Mouse (Mus musculus): Measurements from ENCODE around the gene Tspan1. TPM values are rescaled to one million over a fixed set of nuclear protein-coding genes. Genes with fewer than 3 reads are reported as not detected.
A peak's percentile ranks its signal among the peaks of the same experiment; 100 is the strongest.

Tspan1 gene
- polyA plus RNA-seq, 1 experiment from 2014 or later, result not detected

- no peak overlapping the region for H3K4me3 ChIP-seq (ENCODE audit: low read depth, low read length)
- no peak overlapping the region for H3K9ac ChIP-seq (ENCODE audit: low read depth, low read length)
- ATAC-seq (ENCODE audit: low FRiP score) (no peak), DNase-seq (ENCODE audit: low spot score) (no peak)
- no peaks in the 10 kb centered on the region for H3K4me1 ChIP-seq (replicated peaks; ENCODE audit: control insufficient read depth, insufficient read depth, low read length)
- no peak overlapping the region for H3K4me2 ChIP-seq (replicated peaks; ENCODE audit: low read depth, low read length)
- 90% methylated on average over 3 of the region's 3 CpGs for WGBS
- no peaks in the 10 kb centered on the region for H3K27me3 ChIP-seq (ENCODE audit: control insufficient read depth, insufficient read depth, low read length)
- H3K27ac ChIP-seq (ENCODE audit: low read depth, low read length), result no peak overlapping the region
- H3K9me3 ChIP-seq (ENCODE audit: control insufficient read depth, low read length), result no peaks in the 10 kb centered on the region
- H3K36me3 ChIP-seq (ENCODE audit: control insufficient read depth, insufficient read depth, low read length), result peaks cover 14% of the 10 kb centered on the region; the same call in 1 of the 2 replicates
Observed at GRCm38 (mm10) chr4:116160769-116161168, 6.6 kb downstream of the Tspan1 start.

- ATAC-seq (ENCODE audit: low FRiP score), result no peak
- WGBS, result 82% methylated on average over 3 of the region's 3 CpGs
- Histone ChIP-seq H3K4me1 (replicated peaks; ENCODE audit: control insufficient read depth, insufficient read depth, low read length) (no peaks in the 10 kb centered on the region), H3K9ac (ENCODE audit: low read depth, low read length) (no peak overlapping the region), H3K36me3 (ENCODE audit: control insufficient read depth, insufficient read depth, low read length) (peaks cover 16% of the 10 kb centered on the region; the same call in 1 of the 2 replicates), H3K27ac (ENCODE audit: low read depth, low read length) (no peak overlapping the region), H3K27me3 (ENCODE audit: control insufficient read depth, insufficient read depth, low read length) (no peaks in the 10 kb centered on the region), H3K4me3 (ENCODE audit: low read depth, low read length) (no peak overlapping the region), H3K9me3 (ENCODE audit: control insufficient read depth, low read length) (no peaks in the 10 kb centered on the region), H3K4me2 (replicated peaks; ENCODE audit: low read depth, low read length) (no peak overlapping the region)
- peak; percentile 42 for DNase-seq (ENCODE audit: low spot score)
Observed at GRCm38 (mm10) chr4:116159912-116160311, 7.5 kb downstream of the Tspan1 start.

GRCm38 (mm10) chr4:116157882-116158281 is 9.5 kb downstream of the Tspan1 start:
- no peaks in the 10 kb centered on the region for H3K4me1 ChIP-seq (replicated peaks; ENCODE audit: control insufficient read depth, insufficient read depth, low read length)
- H3K9ac ChIP-seq (ENCODE audit: low read depth, low read length), result no peak overlapping the region
- H3K4me2 ChIP-seq (replicated peaks; ENCODE audit: low read depth, low read length), result no peak overlapping the region
- no peaks in the 10 kb centered on the region for H3K27me3 ChIP-seq (ENCODE audit: control insufficient read depth, insufficient read depth, low read length)
- no peaks in the 10 kb centered on the region for H3K9me3 ChIP-seq (ENCODE audit: control insufficient read depth, low read length)
- DNase-seq (ENCODE audit: low spot score) (no peak), ATAC-seq (ENCODE audit: low FRiP score) (no peak)
- H3K27ac ChIP-seq (ENCODE audit: low read depth, low read length), result no peak overlapping the region
- H3K4me3 ChIP-seq (ENCODE audit: low read depth, low read length), result no peak overlapping the region
- 93% methylated on average over 2 of the region's 2 CpGs for WGBS
- peaks cover 23% of the 10 kb centered on the region; the same call in 1 of the 2 replicates for H3K36me3 ChIP-seq (ENCODE audit: control insufficient read depth, insufficient read depth, low read length)

- no peak overlapping the region for H3K4me2 ChIP-seq (replicated peaks; ENCODE audit: low read depth, low read length)
- no peaks in the 10 kb centered on the region for H3K9me3 ChIP-seq (ENCODE audit: control insufficient read depth, low read length)
- WGBS, result 94% methylated on average over 15 of the region's 15 CpGs
- no peak overlapping the region for H3K9ac ChIP-seq (ENCODE audit: low read depth, low read length)
- H3K27ac ChIP-seq (ENCODE audit: low read depth, low read length), result no peak overlapping the region
- no peaks in the 10 kb centered on the region for H3K27me3 ChIP-seq (ENCODE audit: control insufficient read depth, insufficient read depth, low read length)
- DNase-seq (ENCODE audit: low spot score) (no peak), ATAC-seq (ENCODE audit: low FRiP score) (no peak)
- peaks cover 5% of the 10 kb centered on the region; the same call in 1 of the 2 replicates for H3K4me1 ChIP-seq (replicated peaks; ENCODE audit: control insufficient read depth, insufficient read depth, low read length)
- H3K4me3 ChIP-seq (ENCODE audit: low read depth, low read length), result no peak overlapping the region
- H3K36me3 ChIP-seq (ENCODE audit: control insufficient read depth, insufficient read depth, low read length), result peaks cover 17% of the 10 kb centered on the region; the same call in 1 of the 2 replicates
Observed at GRCm38 (mm10) chr4:116152702-116153101, 14.7 kb downstream of the Tspan1 start.

GRCm38 (mm10) chr4:116151238-116151637 is 16.2 kb downstream of the Tspan1 start, which contains the start of gene Lurap1:
Gene Lurap1, minus strand, starts transcription at chr4:116151338.
- H3K4me2 ChIP-seq (replicated peaks; ENCODE audit: low read depth, low read length), result peak within 1 kb of the TSS; percentile 71
- ATAC-seq (ENCODE audit: low FRiP score), result no peak
- peaks cover 5% of the 10 kb centered on the region; the same call in 1 of the 2 replicates for H3K4me1 ChIP-seq (replicated peaks; ENCODE audit: control insufficient read depth, insufficient read depth, low read length)
- 84% methylated on average over 6 of the region's 6 CpGs for WGBS
- no peak for DNase-seq (ENCODE audit: low spot score)
- no peaks in the 10 kb centered on the region for H3K9me3 ChIP-seq (ENCODE audit: control insufficient read depth, low read length)
- H3K4me3 ChIP-seq (ENCODE audit: low read depth, low read length), result peak within 1 kb of the TSS; percentile 68
- no peaks in the 10 kb centered on the region for H3K27me3 ChIP-seq (ENCODE audit: control insufficient read depth, insufficient read depth, low read length)
- H3K27ac ChIP-seq (ENCODE audit: low read depth, low read length), result peak within 1 kb of the TSS; percentile 61
- peak within 1 kb of the TSS; percentile 92 for H3K9ac ChIP-seq (ENCODE audit: low read depth, low read length)
- peaks cover 13% of the 10 kb centered on the region; the same call in 1 of the 2 replicates for H3K36me3 ChIP-seq (ENCODE audit: control insufficient read depth, insufficient read depth, low read length)

GRCm38 (mm10) chr4:116150862-116151221 is 16.6 kb downstream of the Tspan1 start:
- no peak for ATAC-seq (ENCODE audit: low FRiP score)
- Histone ChIP-seq H3K27ac (ENCODE audit: low read depth, low read length) (no peak overlapping the region), H3K36me3 (ENCODE audit: control insufficient read depth, insufficient read depth, low read length) (peaks cover 9% of the 10 kb centered on the region; the same call in 1 of the 2 replicates), H3K4me3 (ENCODE audit: low read depth, low read length) (peak overlapping the region; percentile 68), H3K27me3 (ENCODE audit: control insufficient read depth, insufficient read depth, low read length) (no peaks in the 10 kb centered on the region), H3K4me2 (replicated peaks; ENCODE audit: low read depth, low read length) (peak overlapping the region; percentile 71), H3K9me3 (ENCODE audit: control insufficient read depth, low read length) (no peaks in the 10 kb centered on the region), H3K4me1 (replicated peaks; ENCODE audit: control insufficient read depth, insufficient read depth, low read length) (peaks cover 5% of the 10 kb centered on the region; the same call in 1 of the 2 replicates), H3K9ac (ENCODE audit: low read depth, low read length) (peak overlapping the region; percentile 92)
- no peak for DNase-seq (ENCODE audit: low spot score)
- WGBS, result 33% methylated on average over 4 of the region's 4 CpGs

- peaks cover 7% of the 10 kb centered on the region; the same call in 1 of the 2 replicates for H3K36me3 ChIP-seq (ENCODE audit: control insufficient read depth, insufficient read depth, low read length)
- peak overlapping the region; percentile 71 for H3K4me2 ChIP-seq (replicated peaks; ENCODE audit: low read depth, low read length)
- 1% methylated on average over 46 of the region's 73 CpGs for WGBS
- no peaks in the 10 kb centered on the region for H3K27me3 ChIP-seq (ENCODE audit: control insufficient read depth, insufficient read depth, low read length)
- peak overlapping the region; percentile 61 for H3K27ac ChIP-seq (ENCODE audit: low read depth, low read length)
- DNase-seq (ENCODE audit: low spot score) (peak; percentile 85), ATAC-seq (ENCODE audit: low FRiP score) (peak; percentile 95)
- peaks cover 5% of the 10 kb centered on the region; the same call in 1 of the 2 replicates for H3K4me1 ChIP-seq (replicated peaks; ENCODE audit: control insufficient read depth, insufficient read depth, low read length)
- peak overlapping the region; percentile 68 for H3K4me3 ChIP-seq (ENCODE audit: low read depth, low read length)
- no peaks in the 10 kb centered on the region for H3K9me3 ChIP-seq (ENCODE audit: control insufficient read depth, low read length)
- H3K9ac ChIP-seq (ENCODE audit: low read depth, low read length), result peak overlapping the region; percentile 92
Observed at GRCm38 (mm10) chr4:116150156-116150861, 17.1 kb downstream of the Tspan1 start.

- DNase-seq (ENCODE audit: low spot score) (no peak), ATAC-seq (ENCODE audit: low FRiP score) (peak; percentile 34)
- H3K4me2 ChIP-seq (replicated peaks; ENCODE audit: low read depth, low read length), result peak overlapping the region; percentile 71
- peaks cover 5% of the 10 kb centered on the region; the same call in 1 of the 2 replicates for H3K4me1 ChIP-seq (replicated peaks; ENCODE audit: control insufficient read depth, insufficient read depth, low read length)
- H3K4me3 ChIP-seq (ENCODE audit: low read depth, low read length), result peak overlapping the region; percentile 68
- WGBS, result 18% methylated on average over 6 of the region's 6 CpGs
- no peaks in the 10 kb centered on the region for H3K27me3 ChIP-seq (ENCODE audit: control insufficient read depth, insufficient read depth, low read length)
- peak overlapping the region; percentile 92 for H3K9ac ChIP-seq (ENCODE audit: low read depth, low read length)
- peak overlapping the region; percentile 61 for H3K27ac ChIP-seq (ENCODE audit: low read depth, low read length)
- H3K36me3 ChIP-seq (ENCODE audit: control insufficient read depth, insufficient read depth, low read length), result peaks cover 6% of the 10 kb centered on the region; the same call in 1 of the 2 replicates
- no peaks in the 10 kb centered on the region for H3K9me3 ChIP-seq (ENCODE audit: control insufficient read depth, low read length)
Observed at GRCm38 (mm10) chr4:116149812-116150155, 17.6 kb downstream of the Tspan1 start.
